Mouse (Mus musculus) myocyte (in vitro differentiated cells): Measurements from ENCODE around the gene Tanc1.

Source experiments
- E2F4 ChIP-seq: IDR thresholded peaks from one replicate; pipeline ENCODE4 v1.6.1; 2011; ENCODE audit warnings: mild to moderate bottlenecking, control low read depth, moderate library complexity; ENCODE audit not compliant: insufficient read depth
- MAX ChIP-seq: IDR thresholded peaks from one replicate; pipeline ENCODE4 v1.6.1; 2011; ENCODE audit warnings: low read depth, mild to moderate bottlenecking, control low read depth
- MYOD1 ChIP-seq, 3 experiments: IDR thresholded peaks; one replicate each; pipeline ENCODE4 v1.6.1; 2011; ENCODE audit warnings: control low read depth in 2 of 3, low read depth in 2 of 3, mild to moderate bottlenecking in 2 of 3, moderate library complexity in 1 of 3; ENCODE audit not compliant: insufficient read length in 2 of 3, control insufficient read depth in 1 of 3
- MYOG ChIP-seq, 3 experiments: IDR thresholded peaks; one replicate each; pipeline ENCODE4 v1.6.1; 2011; ENCODE audit warnings: control low read depth in 2 of 3, low read depth in 2 of 3, mild to moderate bottlenecking in 2 of 3; ENCODE audit not compliant: insufficient read length in 2 of 3, control insufficient read depth in 1 of 3, insufficient read depth in 1 of 3
- POLR2A ChIP-seq: IDR thresholded peaks from one replicate; pipeline ENCODE4 v1.6.1; 2011; ENCODE audit warnings: low read depth, mild to moderate bottlenecking, control low read depth, moderate library complexity; ENCODE audit not compliant: insufficient read length
- POLR2AphosphoS2 ChIP-seq: IDR thresholded peaks from one replicate; pipeline ENCODE4 v1.6.1; 2011; ENCODE audit warnings: low read depth, control low read depth; ENCODE audit not compliant: insufficient read length
- REST ChIP-seq: IDR thresholded peaks from one replicate; pipeline ENCODE4 v1.6.1; 2011; ENCODE audit warnings: mild to moderate bottlenecking, control low read depth, moderate library complexity; ENCODE audit not compliant: insufficient read depth, insufficient read length
- SRF ChIP-seq: IDR thresholded peaks from one replicate; pipeline ENCODE4 v1.6.1; 2011; ENCODE audit warnings: low read depth; ENCODE audit not compliant: control insufficient read depth, insufficient read length
- TCF12 ChIP-seq: IDR thresholded peaks from one replicate; pipeline ENCODE4 v1.6.1; 2011; ENCODE audit warnings: mild to moderate bottlenecking, control low read depth; ENCODE audit not compliant: poor library complexity, insufficient read depth, severe bottlenecking
- TCF3 ChIP-seq: IDR thresholded peaks from one replicate; pipeline ENCODE4 v1.6.1; 2011; ENCODE audit warnings: low read depth, control low read depth; ENCODE audit not compliant: insufficient read length
- USF1 ChIP-seq: IDR thresholded peaks from one replicate; pipeline ENCODE4 v1.6.1; 2011; ENCODE audit warnings: low read depth, mild to moderate bottlenecking, control low read depth, moderate library complexity

DNA sequence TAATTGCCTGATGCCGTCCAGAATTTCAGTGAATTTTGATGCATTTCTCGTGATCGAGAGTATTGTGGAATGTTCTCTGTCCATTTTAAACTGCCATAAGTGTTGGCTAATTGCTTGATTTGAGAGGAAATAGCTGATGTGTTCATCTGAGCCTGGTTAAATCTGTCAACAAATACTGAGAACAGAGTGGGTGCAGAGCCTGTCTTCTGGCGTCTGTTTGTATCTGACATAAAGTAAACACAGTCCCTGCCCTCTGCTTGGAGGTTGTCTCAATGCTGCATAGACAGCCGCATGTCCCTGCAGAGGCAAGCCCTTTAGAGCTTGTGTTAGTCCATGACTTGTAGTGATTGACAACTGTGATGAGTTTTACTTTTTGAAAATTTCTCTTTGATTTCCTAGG, 81.6 kb downstream of the Tanc1 start:
- TF ChIP-seq E2F4 (no peak), POLR2A (no peak), POLR2AphosphoS2 (no peak), MAX (no peak), MYOG (IDR thresholded peaks at IDR 0.05; ENCODE audit: control insufficient read depth in 1 of 3, insufficient read depth in 1 of 3, insufficient read length in 2 of 3, low read depth in 2 of 3) (no peak), USF1 (no peak), MYOD1 (IDR thresholded peaks at IDR 0.05; ENCODE audit: control insufficient read depth in 1 of 3, insufficient read length in 2 of 3, low read depth in 2 of 3) (no peak), TCF12 (no peak), TCF3 (no peak), REST (no peak), SRF (no peak)
